ENCODE assay signal across 8 mouse cellular contexts in the genomic region with DNA sequence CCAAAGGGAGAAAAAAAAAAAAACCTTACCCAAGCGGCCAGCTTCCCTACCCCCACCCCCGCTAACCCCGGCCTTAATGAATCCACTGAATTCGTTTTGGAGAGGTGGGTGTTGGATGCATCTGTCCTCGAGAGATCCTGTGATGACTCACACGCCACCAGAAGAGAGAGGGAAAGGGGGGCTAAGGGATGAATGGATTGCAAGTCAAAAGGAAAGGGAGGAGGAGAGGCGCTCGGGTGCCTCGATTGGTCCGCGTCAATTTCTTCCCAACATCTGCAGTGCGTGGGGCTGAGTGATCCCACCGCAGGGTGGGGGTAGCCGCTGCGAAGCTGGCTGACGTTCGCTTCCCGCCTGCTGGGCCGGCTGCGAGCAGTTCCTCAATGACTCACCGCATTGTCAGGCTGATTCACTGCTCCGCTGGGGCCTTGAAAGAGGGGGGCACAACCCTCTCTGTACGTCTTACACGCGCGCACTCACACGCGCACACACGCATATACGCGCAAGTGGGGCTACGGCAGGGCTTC. TPM values are rescaled to one million over a fixed set of nuclear protein-coding genes. Genes with fewer than 3 reads are reported as not detected.
DNase-seq lines count a peak whose midpoint lies in the region; ATAC-seq lines count a peak whose summit lies in the region.

No protein-coding gene starts in this region.

- peak overlapping the region; percentile 32 for H3K4me3 ChIP-seq in intestine, embryonic 14.5 days (ENCODE audit: low read depth, low read length)
- H3K4me3 ChIP-seq in limb, embryonic 15.5 days, result peak overlapping the region; percentile 32
- H3K4me3 ChIP-seq in midbrain, embryonic 16.5 days (ENCODE audit: low read depth, low read length), result peak overlapping the region; percentile 46

- no peaks in the 10 kb centered on the region for H3K27me3 ChIP-seq in intestine, embryonic 14.5 days (replicated peaks; ENCODE audit: control insufficient read depth, insufficient read depth, low read length)
- H3K27me3 ChIP-seq in limb, embryonic 15.5 days, result no peaks in the 10 kb centered on the region
- no peaks in the 10 kb centered on the region for H3K27me3 ChIP-seq in midbrain, embryonic 16.5 days (ENCODE audit: control insufficient read depth, insufficient read depth, low read depth, low read length)

- H3K36me3 ChIP-seq in intestine, embryonic 14.5 days (ENCODE audit: control insufficient read depth, insufficient read depth, low read length), result no peaks in the 10 kb centered on the region
- H3K36me3 ChIP-seq in limb, embryonic 15.5 days, result no peaks in the 10 kb centered on the region
- no peaks in the 10 kb centered on the region for H3K36me3 ChIP-seq in midbrain, embryonic 16.5 days (ENCODE audit: control insufficient read depth, insufficient read depth, low read length)

- H3K4me2 ChIP-seq in intestine, embryonic 14.5 days (ENCODE audit: low read length), result peak overlapping the region; percentile 51
- peak overlapping the region; percentile 71 for H3K4me2 ChIP-seq in limb, embryonic 15.5 days
- H3K4me2 ChIP-seq in midbrain, embryonic 16.5 days (ENCODE audit: low read length), result peak overlapping the region; percentile 86

- H3K9ac ChIP-seq in intestine, embryonic 14.5 days (ENCODE audit: low read length), result peak overlapping the region; percentile 37
- H3K9ac ChIP-seq in limb, embryonic 15.5 days, result peak overlapping the region; percentile 33
- peak overlapping the region; percentile 68 for H3K9ac ChIP-seq in midbrain, embryonic 16.5 days (ENCODE audit: low read depth, low read length)

- WGBS in intestine, embryonic 14.5 days, result under 1% methylated on average over 32 of the region's 32 CpGs
- WGBS in limb, embryonic 15.5 days, result 2% methylated on average over 32 of the region's 32 CpGs
- WGBS in midbrain, embryonic 16.5 days, result under 1% methylated on average over 32 of the region's 32 CpGs

- peaks cover 27% of the 10 kb centered on the region for H3K4me1 ChIP-seq in intestine, embryonic 14.5 days (replicated peaks; ENCODE audit: control insufficient read depth, insufficient read depth, low read length)
- peaks cover 35% of the 10 kb centered on the region for H3K4me1 ChIP-seq in limb, embryonic 15.5 days
- peaks cover 14% of the 10 kb centered on the region for H3K4me1 ChIP-seq in midbrain, embryonic 16.5 days (ENCODE audit: control insufficient read depth, insufficient read depth, low read length)

- peak overlapping the region; percentile 72 for H3K27ac ChIP-seq in intestine, embryonic 14.5 days (ENCODE audit: low read depth)
- peak overlapping the region; percentile 82 for H3K27ac ChIP-seq in limb, embryonic 15.5 days
- peak overlapping the region; percentile 70 for H3K27ac ChIP-seq in midbrain, embryonic 16.5 days (ENCODE audit: low read length)

- ATAC-seq in intestine, embryonic 14.5 days (replicated peaks; ENCODE audit: low FRiP score, low TSS enrichment, low read depth), result peak; percentile 67
- peak; percentile 75 for ATAC-seq in limb, embryonic 15.5 days (ENCODE audit: insufficient number of reproducible peaks, low FRiP score, low TSS enrichment, low read depth)
- peak; percentile 78 for ATAC-seq in midbrain, embryonic 16.5 days

- H3K9me3 ChIP-seq in intestine, embryonic 14.5 days (ENCODE audit: control insufficient read depth, low read length), result 0 out of 2 replicates have a peak, but pooled peaks cover 2% of the 10 kb centered on the region
- H3K9me3 ChIP-seq in limb, embryonic 15.5 days, result no peaks in the 10 kb centered on the region
- no peaks in the 10 kb centered on the region for H3K9me3 ChIP-seq in midbrain, embryonic 16.5 days (replicated peaks; ENCODE audit: control insufficient read depth, low read length, poor library complexity, severe bottlenecking)

- peak; percentile 95 for DNase-seq in 416B (ENCODE audit: low read depth)
- DNase-seq in Muller cell, postnatal 12 days (ENCODE audit: inconsistent ontology term), result peak; percentile 93
- peak; percentile 66 to 68 for DNase-seq in cerebellum, postnatal 36 days
- DNase-seq in gastrocnemius, postnatal 25 days, result peak; percentile 61
- DNase-seq in intestine, embryonic 14.5 days (ENCODE audit: low spot score), result peak; percentile 85
- DNase-seq in thymus, postnatal 4 days, result peak; percentile 53

RNA-seq across cellular contexts. Expression of a gene that starts 3.7 kb away (rescaled TPM):
- total RNA-seq in gastrocnemius, postnatal 25 days (2021), result not detected
- polyA plus RNA-seq in intestine, embryonic 14.5 days (2014; fragmentation: Nextera tagmentation; extraction: Ambion mirVana), result 16.5 and 16.6 TPM in 2 replicates
- polyA plus RNA-seq in limb, embryonic 15.5 days (2015; fragmentation: Nextera tagmentation; extraction: Ambion mirVana), result 13.0 and 13.8 TPM in 2 replicates
- 1.6 and 1.8 TPM in 2 replicates for polyA plus RNA-seq in midbrain, embryonic 16.5 days (2015; fragmentation: Nextera tagmentation; extraction: Ambion mirVana)

RNA-seq across cellular contexts. Expression of a gene that starts 15.0 kb away (rescaled TPM):
- total RNA-seq in gastrocnemius, postnatal 25 days (2021), result 10 to 100 TPM; 61.8 to 63.6 TPM
- 45.4 and 53.2 TPM in 2 replicates for polyA plus RNA-seq in intestine, embryonic 14.5 days (2014; fragmentation: Nextera tagmentation; extraction: Ambion mirVana)
- 94.1 and 96.7 TPM in 2 replicates for polyA plus RNA-seq in limb, embryonic 15.5 days (2015; fragmentation: Nextera tagmentation; extraction: Ambion mirVana)
- 74.4 and 76.3 TPM in 2 replicates for polyA plus RNA-seq in midbrain, embryonic 16.5 days (2015; fragmentation: Nextera tagmentation; extraction: Ambion mirVana)

RNA-seq across cellular contexts. Expression of a gene that starts 23.6 kb away (rescaled TPM):
- 10 to 100 TPM; 70.0 to 71.3 TPM for total RNA-seq in gastrocnemius, postnatal 25 days (2021)
- 0.08 and 0.16 TPM in 2 replicates for polyA plus RNA-seq in intestine, embryonic 14.5 days (2014; fragmentation: Nextera tagmentation; extraction: Ambion mirVana)
- polyA plus RNA-seq in limb, embryonic 15.5 days (2015; fragmentation: Nextera tagmentation; extraction: Ambion mirVana), result 0.20 and 0.24 TPM in 2 replicates
- polyA plus RNA-seq in midbrain, embryonic 16.5 days (2015; fragmentation: Nextera tagmentation; extraction: Ambion mirVana), result 0.07 and 0.10 TPM in 2 replicates

RNA-seq across cellular contexts. Expression of a gene that starts 39.7 kb away (rescaled TPM):
- total RNA-seq in gastrocnemius, postnatal 25 days (2021), result 10 to 100 TPM; 11.5 to 14.6 TPM
- 50.5 and 55.5 TPM in 2 replicates for polyA plus RNA-seq in intestine, embryonic 14.5 days (2014; fragmentation: Nextera tagmentation; extraction: Ambion mirVana)
- 53.4 and 53.9 TPM in 2 replicates for polyA plus RNA-seq in limb, embryonic 15.5 days (2015; fragmentation: Nextera tagmentation; extraction: Ambion mirVana)
- 72.8 and 78.5 TPM in 2 replicates for polyA plus RNA-seq in midbrain, embryonic 16.5 days (2015; fragmentation: Nextera tagmentation; extraction: Ambion mirVana)

RNA-seq across cellular contexts. Expression of a gene that starts 51.4 kb away (rescaled TPM):
- 10 to 100 TPM; 12.4 to 13.1 TPM for total RNA-seq in gastrocnemius, postnatal 25 days (2021)
- 17.5 and 18.1 TPM in 2 replicates for polyA plus RNA-seq in intestine, embryonic 14.5 days (2014; fragmentation: Nextera tagmentation; extraction: Ambion mirVana)
- 15.0 and 18.0 TPM in 2 replicates for polyA plus RNA-seq in limb, embryonic 15.5 days (2015; fragmentation: Nextera tagmentation; extraction: Ambion mirVana)
- polyA plus RNA-seq in midbrain, embryonic 16.5 days (2015; fragmentation: Nextera tagmentation; extraction: Ambion mirVana), result 28.3 and 28.9 TPM in 2 replicates

Comparison
In these comparisons a context has a peak if more than half of its experiments do, and no peak if none do; other contexts are left out.
1. Peak in every context shown above with its lines: DNase-seq, ATAC-seq, H3K4me3 ChIP-seq and H3K27ac ChIP-seq.